Mouse (Mus musculus) kidney, embryonic 14.5 days (tissue): ENCODE measurements around the gene 1300017J02Rik. TPM values are rescaled to one million over a fixed set of nuclear protein-coding genes. Genes with fewer than 3 reads are reported as not detected.

Source experiments
- ATAC-seq: fragments of 200-750 bp; cut with Nextera tagmentation; 2 replicates; pipeline ENCODE4 v1.8.0; 2017; ENCODE audit warnings: moderate number of reproducible peaks, mild to moderate bottlenecking, moderate TSS enrichment, moderate library complexity; ENCODE audit not compliant: low FRiP score, low TSS enrichment
- H3K27ac ChIP-seq: fragments of 300-500 bp; sonication (generic); 2 replicates; pipeline ENCODE4 v1.5.1; 2014; ENCODE audit warnings: low read depth, mild to moderate bottlenecking, low read length, moderate library complexity, mixed read lengths
- H3K27me3 ChIP-seq: fragments of 300-500 bp; sonication (generic); 2 replicates; pipeline ENCODE4 v1.6.1; 2014; ENCODE audit warnings: mild to moderate bottlenecking, low read length; ENCODE audit not compliant: control insufficient read depth, insufficient read depth
- H3K36me3 ChIP-seq: fragments of 300-500 bp; sonication (generic); 2 replicates; pipeline ENCODE4 v1.6.1; 2014; ENCODE audit warnings: low read length, mixed read lengths; ENCODE audit not compliant: control insufficient read depth, insufficient read depth
- H3K4me1 ChIP-seq: fragments of 300-500 bp; sonication (generic); 2 replicates; pipeline ENCODE4 v1.6.1; 2014; ENCODE audit warnings: low read length, mixed read lengths; ENCODE audit not compliant: control insufficient read depth, insufficient read depth
- H3K4me2 ChIP-seq: fragments of 300-500 bp; sonication (generic); replicated peaks from 2 replicates; pipeline ENCODE4 v1.6.1; 2014; ENCODE audit warnings: low read depth, mild to moderate bottlenecking, low read length
- H3K4me3 ChIP-seq: fragments of 300-500 bp; sonication (generic); 2 replicates; pipeline ENCODE4 v1.5.1; 2014; ENCODE audit warnings: mild to moderate bottlenecking, low read length
- H3K9ac ChIP-seq: fragments of 300-500 bp; sonication (generic); 2 replicates; pipeline ENCODE4 v1.6.1; 2014; ENCODE audit warnings: low read depth, mild to moderate bottlenecking, low read length, moderate library complexity
- H3K9me3 ChIP-seq: fragments of 300-500 bp; sonication (generic); 2 replicates; pipeline ENCODE4 v1.6.1; 2016; ENCODE audit warnings: low read length; ENCODE audit not compliant: control insufficient read depth
- WGBS: fragments of 180-500 bp; shearing (Covaris S2); extraction: QIAGEN DNeasy Blood & Tissue Kit; methylation state at CpG from one replicate; pipeline ENCODE4 v1.1.7; 2014; 5-methylcytosine and 5-hydroxymethylcytosine counted together
- polyA plus RNA-seq: library from polyadenylated mRNA; unstranded; fragments of >200 nt; fragmentation: Nextera tagmentation; extraction: Ambion mirVana; gene quantifications from 2 replicates; pipeline ENCODE4 v1.2.1, GENCODE M21; 2014

Gene 1300017J02Rik
- polyA plus RNA-seq, 1 experiment from 2014 or later, result 0.97 TPM

- Histone ChIP-seq H3K4me2 (no peak overlapping the region), H3K4me3 (no peak overlapping the region), H3K9me3 (no peaks in the 10 kb centered on the region), H3K4me1 (peaks cover 9% of the 10 kb centered on the region; the same call in 1 of the 2 replicates), H3K27ac (no peak overlapping the region), H3K9ac (no peak overlapping the region), H3K36me3 (peaks cover 72% of the 10 kb centered on the region), H3K27me3 (no peaks in the 10 kb centered on the region)
- no peak for ATAC-seq
- WGBS, result 85% methylated on average over 6 of the region's 6 CpGs
Observed at GRCm38 (mm10) chr9:103309832-103310231, 5.0 kb upstream of the 1300017J02Rik start.

GRCm38 (mm10) chr9:103305332-103306041, 605 bp upstream of the 1300017J02Rik start:
- peak; percentile 75; the same call in 1 of the 2 replicates for ATAC-seq
- under 1% methylated on average over 34 of the region's 40 CpGs for WGBS
- peak overlapping the region; percentile 73 for H3K4me2 ChIP-seq

GRCm38 (mm10) chr9:103302666-103303065, 2.2 kb downstream of the 1300017J02Rik start:
- Histone ChIP-seq H3K36me3 (peaks cover 8% of the 10 kb centered on the region), H3K9me3 (no peaks in the 10 kb centered on the region), H3K27ac (no peak overlapping the region), H3K4me1 (peaks cover 9% of the 10 kb centered on the region; the same call in 1 of the 2 replicates), H3K27me3 (no peaks in the 10 kb centered on the region), H3K4me2 (no peak overlapping the region), H3K9ac (no peak overlapping the region), H3K4me3 (no peak overlapping the region)
- 64% methylated on average over 3 of the region's 3 CpGs for WGBS
- ATAC-seq, result 0 out of 2 replicates have a peak, but pooled peaks have one; percentile 18

More at GRCm38 (mm10) chr9:103305332-103306041, 605 bp upstream of the 1300017J02Rik start:
- Histone ChIP-seq H3K36me3 (peaks cover 34% of the 10 kb centered on the region), H3K9ac (peak overlapping the region; percentile 95), H3K27me3 (no peaks in the 10 kb centered on the region), H3K27ac (peak overlapping the region; percentile 88), H3K9me3 (no peaks in the 10 kb centered on the region), H3K4me1 (peaks cover 9% of the 10 kb centered on the region; the same call in 1 of the 2 replicates), H3K4me3 (peak overlapping the region; percentile 96)

GRCm38 (mm10) chr9:103302239-103302638, 2.6 kb downstream of the 1300017J02Rik start:
- no peak overlapping the region for H3K9ac ChIP-seq
- H3K9me3 ChIP-seq, result no peaks in the 10 kb centered on the region
- peaks cover 5% of the 10 kb centered on the region for H3K36me3 ChIP-seq
- no peaks in the 10 kb centered on the region for H3K27me3 ChIP-seq
- no peak overlapping the region for H3K27ac ChIP-seq
- H3K4me3 ChIP-seq, result no peak overlapping the region
- H3K4me1 ChIP-seq, result peaks cover 9% of the 10 kb centered on the region; the same call in 1 of the 2 replicates
- ATAC-seq, result no peak
- H3K4me2 ChIP-seq, result no peak overlapping the region
- WGBS, result 78% methylated on average over 4 of the region's 4 CpGs

- H3K4me1 ChIP-seq, result no peaks in the 10 kb centered on the region
- no peak overlapping the region for H3K4me3 ChIP-seq
- H3K4me2 ChIP-seq, result no peak overlapping the region
- no peaks in the 10 kb centered on the region for H3K27me3 ChIP-seq
- ATAC-seq, result no peak
- WGBS, result 93% methylated on average over 8 of the region's 8 CpGs
- H3K36me3 ChIP-seq, result no peaks in the 10 kb centered on the region
- no peak overlapping the region for H3K27ac ChIP-seq
- H3K9ac ChIP-seq, result no peak overlapping the region
- H3K9me3 ChIP-seq, result no peaks in the 10 kb centered on the region
Observed at GRCm38 (mm10) chr9:103301086-103301485, 3.8 kb downstream of the 1300017J02Rik start.

- ATAC-seq, result no peak
- Histone ChIP-seq H3K36me3 (no peaks in the 10 kb centered on the region), H3K27me3 (no peaks in the 10 kb centered on the region), H3K27ac (no peak overlapping the region), H3K4me2 (no peak overlapping the region), H3K9me3 (no peaks in the 10 kb centered on the region), H3K9ac (no peak overlapping the region), H3K4me1 (no peaks in the 10 kb centered on the region), H3K4me3 (no peak overlapping the region)
- 93% methylated on average over 2 of the region's 2 CpGs for WGBS
Observed at GRCm38 (mm10) chr9:103294507-103294906, 10.4 kb downstream of the 1300017J02Rik start.

GRCm38 (mm10) chr9:103288489-103289180, 16.2 kb downstream of the 1300017J02Rik start:
- H3K27ac ChIP-seq, result no peak overlapping the region
- H3K4me3 ChIP-seq, result no peak overlapping the region
- no peak for ATAC-seq
- no peak overlapping the region for H3K9ac ChIP-seq
- WGBS, result 88% methylated on average over 13 of the region's 13 CpGs
- no peaks in the 10 kb centered on the region for H3K9me3 ChIP-seq
- no peaks in the 10 kb centered on the region for H3K27me3 ChIP-seq
- no peak overlapping the region for H3K4me2 ChIP-seq
- no peaks in the 10 kb centered on the region for H3K4me1 ChIP-seq
- H3K36me3 ChIP-seq, result no peaks in the 10 kb centered on the region

- Histone ChIP-seq H3K27me3 (no peaks in the 10 kb centered on the region), H3K36me3 (no peaks in the 10 kb centered on the region), H3K9ac (no peak overlapping the region), H3K27ac (no peak overlapping the region), H3K4me2 (no peak overlapping the region), H3K4me3 (no peak overlapping the region), H3K4me1 (no peaks in the 10 kb centered on the region), H3K9me3 (no peaks in the 10 kb centered on the region)
- WGBS, result 89% methylated on average over 19 of the region's 19 CpGs
- no peak for ATAC-seq
Observed at GRCm38 (mm10) chr9:103287840-103288488, 16.9 kb downstream of the 1300017J02Rik start.
